9 mouse cellular contexts compared by ENCODE assay signal in the genomic region with DNA sequence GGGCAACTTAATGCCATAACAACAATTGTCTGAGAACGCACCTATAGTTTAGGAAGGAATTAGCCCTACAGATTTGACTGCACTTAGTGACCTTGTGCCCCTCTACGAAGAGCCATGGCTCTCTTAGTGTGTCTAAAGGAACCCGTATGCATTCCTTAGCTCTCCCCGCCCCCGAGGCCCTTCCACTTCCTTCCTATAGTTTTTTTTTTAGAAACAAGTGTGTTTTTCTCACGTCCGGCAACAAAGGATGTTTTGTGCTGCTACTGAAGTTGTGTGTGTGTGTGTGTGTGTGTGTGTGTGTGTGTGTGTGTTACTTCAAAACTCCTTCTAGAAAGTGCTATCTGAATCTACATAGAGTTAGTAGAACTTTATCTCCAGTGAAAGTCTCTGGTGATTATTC. TPM values are rescaled to one million over a fixed set of nuclear protein-coding genes. Genes with fewer than 3 reads are reported as not detected.
A peak's percentile ranks its signal among the peaks of the same experiment; 100 is the strongest.
DNase-seq lines count a peak whose midpoint lies in the region.
"Had no signal": no experiment of that assay in that cellular context is flagged by ENCODE, and none has a peak within 500 bp of the region (broad histone marks: within the 10 kb centered on the region; RNA-seq: fewer than 3 reads in every experiment).

No protein-coding gene starts in this region.

- DNase-seq in embryo, embryonic 10 days (ENCODE audit: low spot score): peak; percentile 36
- DNase-seq in embryo, embryonic 9.5 days (ENCODE audit: extremely low spot score): no peak
- peak; percentile 67 for DNase-seq in CD4-positive, CD25-positive, alpha-beta regulatory T cell, adult 2 months (ENCODE audit: low read depth, low spot score)
- peak; percentile 36 for DNase-seq in heart, postnatal 4 days
- peak; percentile 41 to 50 for DNase-seq in lung, postnatal 4 days
- DNase-seq in Muller cell, postnatal 12 days (ENCODE audit: inconsistent ontology term): no peak
- no peak for DNase-seq in cerebellum, postnatal 10 days
- no peak for DNase-seq in gastrocnemius, postnatal 10 days

RNA-seq across cellular contexts. Expression of gene Gm17571, which starts 23.5 kb away (rescaled TPM):
- total RNA-seq in heart, postnatal 4 days (2021): not detected
- total RNA-seq in gastrocnemius, postnatal 10 days (2021): not detected
- total RNA-seq: gastrocnemius, adult 8-10 months had no signal

Comparison
In these comparisons a context has a peak if more than half of its experiments do, and no peak if none do; other contexts are left out.
1. DNase-seq: peak in embryo, embryonic 10 days (single experiment), CD4-positive, CD25-positive, alpha-beta regulatory T cell, adult 2 months (single experiment), heart, postnatal 4 days (single experiment) and lung, postnatal 4 days (2 of 2); none in embryo, embryonic 9.5 days (single experiment), Muller cell, postnatal 12 days (single experiment), cerebellum, postnatal 10 days (0 of 2) and gastrocnemius, postnatal 10 days (single experiment).